24 mouse cellular contexts compared by ENCODE assay signal in genomic region chr17:71027186-71027585, GRCm38 (mm10). TPM values are rescaled to one million over a fixed set of nuclear protein-coding genes. Genes with fewer than 3 reads are reported as not detected.
DNase-seq lines count a peak whose midpoint lies in the region; ATAC-seq and TF ChIP-seq lines count a peak whose summit lies in the region.
"Had no signal": no experiment of that assay in that cellular context is flagged by ENCODE, and none has a peak within 500 bp of the region (broad histone marks: within the 10 kb centered on the region; RNA-seq: fewer than 3 reads in every experiment).

No protein-coding gene starts in this region.

- no peak overlapping the region for H3K4me3 ChIP-seq in heart, embryonic 11.5 days (ENCODE audit: low read depth, low read length)
- H3K4me3 ChIP-seq in heart, embryonic 14.5 days (ENCODE audit: control insufficient read depth in 1 of 2, insufficient read depth in 1 of 2, low read depth in 1 of 2, low read length in 2 of 2): no peak overlapping the region
- peak overlapping the region; percentile 1; the same call in 1 of the 2 replicates for H3K4me3 ChIP-seq in heart, postnatal 0 days (ENCODE audit: low read depth, low read length)
- H3K4me3 ChIP-seq in heart, adult 2 months: no peak overlapping the region
- H3K4me3 ChIP-seq: forebrain, embryonic 10.5 days; forebrain, embryonic 13.5 days; hindbrain, embryonic 12.5 days; hindbrain, embryonic 15.5 days had no signal

- no peak for ATAC-seq in heart, embryonic 11.5 days (replicated peaks; ENCODE audit: insufficient number of reproducible peaks, low FRiP score, low TSS enrichment)
- ATAC-seq in heart, embryonic 14.5 days (ENCODE audit: insufficient number of reproducible peaks, insufficient read depth, low FRiP score, low read depth): no peak
- ATAC-seq in heart, postnatal 0 days (ENCODE audit: insufficient read depth, low read depth): no peak
- ATAC-seq: forebrain, embryonic 13.5 days; forebrain, embryonic 16.5 days; intestine, postnatal 0 days; Patski had no signal

- peaks cover 13% of the 10 kb centered on the region; the same call in 1 of the 2 replicates for H3K4me1 ChIP-seq in heart, embryonic 11.5 days (ENCODE audit: control insufficient read depth, insufficient read depth, low read length)
- H3K4me1 ChIP-seq in heart, embryonic 14.5 days (ENCODE audit: control insufficient read depth in 2 of 2, insufficient read depth in 2 of 2, low read length in 2 of 2): peaks cover 17 to 50% of the 10 kb centered on the region in 2 experiments
- H3K4me1 ChIP-seq in heart, postnatal 0 days (ENCODE audit: control insufficient read depth, insufficient read depth): peaks cover 24% of the 10 kb centered on the region
- H3K4me1 ChIP-seq in heart, adult 2 months (ENCODE audit: control insufficient read depth, insufficient read depth, low read length): peaks cover 7% of the 10 kb centered on the region
- H3K4me1 ChIP-seq: forebrain, embryonic 10.5 days; forebrain, embryonic 13.5 days; hindbrain, embryonic 12.5 days; hindbrain, embryonic 15.5 days had no signal

- no peak overlapping the region for H3K9ac ChIP-seq in heart, embryonic 11.5 days (ENCODE audit: low read depth, low read length)
- peak overlapping the region; percentile 38; the same call in 1 of the 2 replicates for H3K9ac ChIP-seq in heart, embryonic 14.5 days (ENCODE audit: low read length)
- H3K9ac ChIP-seq in heart, postnatal 0 days (replicated peaks; ENCODE audit: low read depth, low read length): no peak overlapping the region
- H3K9ac ChIP-seq in heart, adult 2 months (ENCODE audit: low read depth, low read length): no peak overlapping the region
- H3K9ac ChIP-seq: forebrain, embryonic 13.5 days; hindbrain, embryonic 12.5 days; hindbrain, embryonic 15.5 days had no signal

- 0 out of 2 replicates have a peak, but pooled peaks cover 2% of the 10 kb centered on the region for H3K36me3 ChIP-seq in heart, embryonic 11.5 days (ENCODE audit: control insufficient read depth, insufficient read depth, low read length)
- H3K36me3 ChIP-seq in heart, embryonic 14.5 days (ENCODE audit: control insufficient read depth, insufficient read depth, low read length): peaks cover 80% of the 10 kb centered on the region
- H3K36me3 ChIP-seq in heart, postnatal 0 days (replicated peaks; ENCODE audit: control insufficient read depth, insufficient read depth, low read length): peaks cover 23% of the 10 kb centered on the region
- peaks cover 41% of the 10 kb centered on the region for H3K36me3 ChIP-seq in heart, adult 2 months (ENCODE audit: control insufficient read depth, insufficient read depth, low read length)
- H3K36me3 ChIP-seq: forebrain, embryonic 10.5 days; G1E; hindbrain, embryonic 12.5 days; hindbrain, embryonic 15.5 days had no signal

- H3K4me2 ChIP-seq in heart, embryonic 11.5 days: no peak overlapping the region; the same call in 1 of the 2 replicates
- peak overlapping the region; percentile 45 for H3K4me2 ChIP-seq in heart, embryonic 14.5 days (ENCODE audit: low read length)
- peak overlapping the region; percentile 42 for H3K4me2 ChIP-seq in heart, postnatal 0 days (ENCODE audit: low read depth, low read length)
- H3K4me2 ChIP-seq: forebrain, embryonic 13.5 days; hindbrain, embryonic 12.5 days; hindbrain, embryonic 15.5 days had no signal

- H3K9me3 ChIP-seq in heart, embryonic 11.5 days (replicated peaks; ENCODE audit: control insufficient read depth, low read length): no peaks in the 10 kb centered on the region
- H3K9me3 ChIP-seq in heart, embryonic 14.5 days (ENCODE audit: control insufficient read depth, low read length): no peaks in the 10 kb centered on the region
- H3K9me3 ChIP-seq in heart, postnatal 0 days (replicated peaks; ENCODE audit: control insufficient read depth, low read length): no peaks in the 10 kb centered on the region
- H3K9me3 ChIP-seq: forebrain, embryonic 10.5 days; forebrain, embryonic 13.5 days; G1E; hindbrain, embryonic 12.5 days; hindbrain, embryonic 15.5 days had no signal

- intact Hi-C loops in heart, adult 2 months (cut with DNase I): no loop called here

- TF ChIP-seq EP300 in heart, postnatal 0 days (IDR thresholded peaks at IDR 0.05; ENCODE audit: low read depth): no peak
- TF ChIP-seq EP300 in heart, adult 2 months (IDR thresholded peaks at IDR 0.05; ENCODE audit: insufficient read depth, low read depth, low read length): no peak

- no peak for TF ChIP-seq CTCF in heart, postnatal 0 days (IDR thresholded peaks at IDR 0.05; ENCODE audit: low read depth)
- no peak for TF ChIP-seq CTCF in heart, adult 2 months (IDR thresholded peaks at IDR 0.05)

- TF ChIP-seq POLR2A in heart, adult 2 months (IDR thresholded peaks at IDR 0.05; ENCODE audit: insufficient read depth, low read depth, low read length): no peak

- H3K27me3 ChIP-seq in heart, embryonic 11.5 days (ENCODE audit: control insufficient read depth, insufficient read depth, low read length): no peaks in the 10 kb centered on the region
- H3K27me3 ChIP-seq in heart, embryonic 14.5 days (ENCODE audit: control insufficient read depth, insufficient read depth, low read length): no peaks in the 10 kb centered on the region
- no peaks in the 10 kb centered on the region for H3K27me3 ChIP-seq in heart, postnatal 0 days (ENCODE audit: control insufficient read depth, insufficient read depth, low read length)
- H3K27me3 ChIP-seq in heart, adult 2 months (ENCODE audit: control insufficient read depth, insufficient read depth, low read length): no peaks in the 10 kb centered on the region
- H3K27me3 ChIP-seq: CH12.LX; forebrain, embryonic 13.5 days; hindbrain, embryonic 12.5 days; hindbrain, embryonic 15.5 days; Patski had no signal

- H3K79me2 ChIP-seq in heart, adult 2 months (replicated peaks; ENCODE audit: control insufficient read depth, insufficient read depth, low read length): no peaks in the 10 kb centered on the region

- 78% methylated on average over 3 of the region's 3 CpGs for WGBS in heart, embryonic 11.5 days (ENCODE audit: insufficient replicate concordance)
- WGBS in heart, embryonic 14.5 days: 57% methylated on average over 3 of the region's 3 CpGs
- 49% methylated on average over 3 of the region's 3 CpGs for WGBS in heart, postnatal 0 days
- 62% methylated on average over 3 of the region's 3 CpGs for WGBS in heart, adult 2 months

- no peak overlapping the region for H3K27ac ChIP-seq in heart, embryonic 11.5 days (ENCODE audit: low read depth, low read length)
- 0 out of 4 replicates have a peak overlapping the region, but pooled peaks of 1 of the 2 experiments have one; percentile 33 for H3K27ac ChIP-seq in heart, embryonic 14.5 days (replicated peaks in 1 of 2; ENCODE audit: control insufficient read depth in 1 of 2, insufficient read depth in 1 of 2, low read depth in 2 of 2, low read length in 2 of 2)
- H3K27ac ChIP-seq in heart, postnatal 0 days (ENCODE audit: low read depth): peak overlapping the region; percentile 34; the same call in 1 of the 2 replicates
- no peak overlapping the region; the same call in 1 of the 2 replicates for H3K27ac ChIP-seq in heart, adult 2 months
- H3K27ac ChIP-seq: forebrain, embryonic 10.5 days; forebrain, embryonic 13.5 days; hindbrain, embryonic 12.5 days; hindbrain, embryonic 15.5 days had no signal

- peak; percentile 63 for DNase-seq in heart, adult 11 months
- no peak for DNase-seq in heart, adult 18-20 months
- DNase-seq in heart, postnatal 0 days (ENCODE audit: low spot score): no peak
- no peak for DNase-seq in heart, adult 2 months
- DNase-seq: adrenal gland, postnatal 10 days; adrenal gland, postnatal 36 days; B cell, adult 2 months; cerebellum, adult 18-20 months; cerebellum, adult 9-10 months; cerebellum, postnatal 14 days; gastrocnemius, postnatal 25 days; heart, postnatal 14 days; kidney, adult 2 months had no signal

RNA-seq across cellular contexts. Expression of gene Myl12a, which starts 24.5 kb away (rescaled TPM):
- polyA plus RNA-seq in heart, embryonic 11.5 days (2014; fragmentation: Nextera tagmentation; extraction: Ambion mirVana): 878 and 906 TPM in 2 replicates
- polyA plus RNA-seq in heart, embryonic 14.5 days (2014; fragmentation: Nextera tagmentation; extraction: Ambion mirVana): 746 and 761 TPM in 2 replicates
- total RNA-seq in heart, adult 18-20 months (2021): 1,000 to 10,000 TPM in 1 of 2 experiments, 100 to 1,000 TPM in 1; 965 to 1,012 TPM
- total RNA-seq in heart, postnatal 0 days (2014; rRNA removed; ENCODE audit: low replicate concordance): 429 and 487 TPM in 2 replicates
- polyA plus RNA-seq in heart, postnatal 0 days (2015; fragmentation: Nextera tagmentation; extraction: Ambion mirVana): 773 and 817 TPM in 2 replicates
- 1,000 to 10,000 TPM in 1 of 2 experiments, 100 to 1,000 TPM in 1; 822 to 1,002 TPM for total RNA-seq in heart, adult 2 months (2021)
- polyA plus RNA-seq in heart, adult 2 months (2012; rRNA removed): 617 and 695 TPM in 2 replicates

RNA-seq across cellular contexts. Expression of gene Myom1, which starts 24.8 kb away (rescaled TPM):
- polyA plus RNA-seq in heart, embryonic 11.5 days (2014; fragmentation: Nextera tagmentation; extraction: Ambion mirVana): 208 and 237 TPM in 2 replicates
- polyA plus RNA-seq in heart, embryonic 14.5 days (2014; fragmentation: Nextera tagmentation; extraction: Ambion mirVana): 273 and 300 TPM in 2 replicates
- total RNA-seq in heart, adult 18-20 months (2021): 1,000 to 10,000 TPM in 1 of 2 experiments, 100 to 1,000 TPM in 1; 977 to 1,053 TPM
- 392 and 459 TPM in 2 replicates for total RNA-seq in heart, postnatal 0 days (2014; rRNA removed; ENCODE audit: low replicate concordance)
- polyA plus RNA-seq in heart, postnatal 0 days (2015; fragmentation: Nextera tagmentation; extraction: Ambion mirVana): 214 and 238 TPM in 2 replicates
- 1,000 to 10,000 TPM in 1 of 2 experiments, 100 to 1,000 TPM in 1; 865 to 1,030 TPM for total RNA-seq in heart, adult 2 months (2021)
- 222 and 381 TPM in 2 replicates for polyA plus RNA-seq in heart, adult 2 months (2012; rRNA removed)
